Mouse (Mus musculus): Measurements from ENCODE around the gene Treml1.
A peak's percentile ranks its signal among the peaks of the same experiment; 100 is the strongest.
"Not testable (repeated sequence)": the region's sequence is repeated elsewhere in the genome, so short reads cannot be mapped to it uniquely, and the experiment has no call there.

Treml1 gene

DNA sequence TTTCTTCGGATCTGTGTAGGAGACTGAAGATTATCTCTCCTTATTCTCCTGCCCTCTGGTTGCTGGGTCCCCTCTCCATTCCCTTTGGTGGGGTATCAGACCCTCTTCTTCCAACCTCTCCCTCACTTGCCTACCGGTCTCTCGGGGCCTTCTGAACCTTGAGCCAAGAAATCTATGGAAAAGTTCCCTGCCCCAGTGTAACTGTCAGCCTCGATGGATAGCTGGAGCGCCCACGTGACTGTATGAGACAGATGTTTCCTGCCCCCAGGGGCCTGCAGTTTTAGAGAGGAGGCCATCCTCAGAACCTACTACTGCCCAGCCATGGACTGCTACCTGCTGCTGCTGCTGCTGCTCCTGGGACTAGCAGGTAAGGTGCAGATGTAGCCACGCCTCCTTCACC, at the start of gene Treml1:
TSS of gene Treml1 (plus strand) at position 301 of the 400 bp plus-strand sequence.
- no peak for DNase-seq

DNA sequence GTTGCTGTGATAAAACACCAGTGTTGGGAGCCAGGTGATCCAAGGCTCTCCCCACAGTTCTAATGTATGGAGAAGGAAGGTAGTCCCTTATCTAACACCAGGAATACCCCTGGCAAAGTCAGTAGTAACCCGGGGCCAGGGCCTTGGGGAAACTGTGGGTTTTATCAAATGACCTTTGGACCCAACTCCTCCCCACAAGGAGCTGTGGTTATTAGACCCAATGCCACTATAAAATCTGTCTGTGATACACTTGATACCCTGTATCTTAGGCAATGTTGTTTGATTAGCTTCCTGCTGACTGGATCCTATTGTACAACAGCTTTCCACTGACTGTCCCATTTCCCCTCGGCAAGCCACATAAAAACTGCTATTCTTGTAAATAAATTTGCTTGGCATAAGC, 47.6 kb upstream of the Treml1 start:
- no peak for DNase-seq

DNA sequence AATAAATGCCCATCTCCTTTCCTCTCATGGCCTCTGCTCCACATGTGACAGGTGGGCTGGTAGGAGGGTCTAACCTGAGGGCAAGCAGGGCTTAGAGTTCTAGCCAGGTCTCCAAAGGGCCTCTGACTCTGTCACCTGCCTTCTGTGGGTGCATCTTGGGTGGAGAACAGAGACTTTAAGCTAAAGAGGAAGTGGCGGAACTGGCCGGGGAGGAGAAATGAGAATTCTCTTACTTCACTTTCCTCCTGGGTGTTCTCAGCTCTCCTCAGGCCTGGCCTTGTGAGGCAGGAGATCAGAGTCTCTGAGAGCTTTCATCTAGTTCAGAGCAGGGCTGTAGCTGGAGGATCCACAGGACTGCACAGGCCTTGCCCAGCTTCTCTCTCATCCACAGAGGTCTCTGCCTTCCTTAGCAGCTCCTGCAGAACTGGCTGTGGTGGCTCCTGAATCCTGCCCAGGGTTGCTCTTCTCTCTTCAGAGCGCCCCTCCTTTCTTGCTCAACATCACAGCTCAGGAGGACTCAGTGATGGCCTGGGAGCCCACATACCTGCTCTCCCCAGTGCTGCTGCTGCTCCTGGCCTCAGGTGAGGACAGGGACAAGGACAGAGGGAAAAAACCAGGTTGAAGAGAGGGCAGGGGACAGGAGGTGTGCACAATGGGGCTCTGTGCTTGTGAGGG, 43.7 kb upstream of the Treml1 start, which contains the start of gene B430306N03Rik:
TSS of gene B430306N03Rik (plus strand) at position 237 of the 675 bp plus-strand sequence.
- DNase-seq = not testable (repeated sequence)

DNA sequence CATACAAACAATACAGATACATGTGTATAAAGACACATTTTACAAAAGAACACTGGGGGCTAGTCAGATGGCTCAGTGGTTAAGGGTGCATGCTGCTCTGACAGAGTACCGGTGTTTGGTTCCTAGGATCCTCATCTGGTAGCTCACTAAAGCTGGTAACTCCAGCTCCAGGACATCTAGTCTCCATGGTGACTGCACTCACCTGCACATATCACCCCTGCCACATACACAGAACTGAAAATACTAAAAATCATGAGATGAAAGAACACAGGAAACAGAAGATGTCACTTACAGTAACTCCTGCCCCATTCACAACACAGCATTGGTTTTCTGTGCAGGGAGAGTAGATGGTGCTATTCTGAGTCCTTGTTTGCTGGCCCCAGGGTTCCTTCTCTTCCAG, 41.0 kb upstream of the Treml1 start:
- DNase-seq = no peak

DNA sequence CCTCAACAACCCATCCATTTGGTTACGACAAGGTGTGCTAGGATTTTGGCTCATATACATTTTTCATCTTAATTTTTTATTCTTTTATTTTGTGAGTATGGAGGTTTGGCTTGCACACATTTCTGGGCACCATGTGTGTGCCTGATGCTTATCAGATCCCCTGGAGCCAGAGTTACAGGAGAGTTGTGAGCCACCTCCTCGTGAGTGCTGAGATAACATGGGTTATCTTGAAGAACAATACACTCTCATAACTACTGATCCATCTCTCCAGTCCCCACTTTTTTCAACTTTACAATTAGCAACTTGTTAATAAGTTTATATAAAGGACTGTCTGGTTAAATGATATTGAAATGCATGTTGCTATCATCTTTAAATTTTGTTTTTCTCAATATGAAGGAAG, 38.4 kb upstream of the Treml1 start:
- no peak for DNase-seq

DNA sequence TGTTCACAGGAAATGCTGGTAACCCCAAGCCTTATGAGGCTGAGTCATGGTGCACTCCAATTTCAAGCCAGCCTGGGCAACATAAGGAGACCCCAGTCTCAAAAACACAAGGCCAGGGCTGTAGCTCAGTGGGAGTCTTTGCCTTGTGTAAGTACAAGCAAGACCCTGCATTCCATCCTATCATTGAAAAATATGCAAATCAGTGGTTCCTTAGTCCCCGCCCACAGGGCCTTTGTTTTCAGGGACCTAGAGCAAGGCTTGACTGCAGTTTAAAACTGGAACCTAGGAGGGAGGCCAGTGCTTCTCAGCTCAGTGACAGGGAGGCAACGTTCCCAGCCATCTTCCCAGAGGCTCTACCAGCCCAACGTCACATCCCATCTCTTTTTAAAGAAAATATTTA, 36.5 kb upstream of the Treml1 start:
- no peak for DNase-seq

DNA sequence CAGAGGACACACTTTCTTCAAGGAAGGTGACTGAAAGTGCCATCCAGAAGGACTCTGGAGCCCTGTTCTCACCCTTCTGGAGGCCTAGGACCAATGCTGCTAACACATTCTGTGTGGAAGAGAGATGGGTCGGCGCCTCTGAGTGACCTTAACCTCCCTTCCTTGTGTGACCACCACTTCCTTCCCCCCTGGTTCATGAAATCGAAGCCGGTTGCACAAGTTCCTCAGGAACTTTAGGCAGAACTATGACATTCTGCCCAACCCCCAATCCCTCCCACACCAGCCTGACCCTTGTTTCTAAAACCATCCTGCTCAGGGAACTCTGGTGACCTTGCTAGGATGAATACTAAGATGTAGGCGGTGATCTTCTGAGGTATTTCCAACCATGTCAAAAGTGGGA, 35.5 kb upstream of the Treml1 start:
- no peak for DNase-seq

DNA sequence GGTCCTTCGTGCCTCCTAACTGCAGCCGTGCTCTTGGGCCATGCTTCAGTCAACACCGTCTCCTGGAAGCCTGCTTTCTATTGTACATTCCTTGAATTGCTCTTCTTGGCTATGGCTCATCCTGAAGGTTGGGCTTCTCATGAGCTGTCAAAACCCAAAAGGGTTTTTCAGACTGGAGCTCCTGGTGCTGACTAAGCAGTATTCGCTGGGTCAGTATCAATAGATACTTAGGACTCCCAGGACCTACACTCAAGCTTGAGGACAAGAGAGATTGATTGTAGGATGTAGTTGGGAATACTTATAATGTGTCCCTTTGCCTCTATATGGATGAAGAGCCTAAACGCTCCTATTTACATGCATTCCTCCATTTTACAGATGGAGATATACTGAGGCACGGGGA, 34.6 kb upstream of the Treml1 start:
- DNase-seq = no peak

DNA sequence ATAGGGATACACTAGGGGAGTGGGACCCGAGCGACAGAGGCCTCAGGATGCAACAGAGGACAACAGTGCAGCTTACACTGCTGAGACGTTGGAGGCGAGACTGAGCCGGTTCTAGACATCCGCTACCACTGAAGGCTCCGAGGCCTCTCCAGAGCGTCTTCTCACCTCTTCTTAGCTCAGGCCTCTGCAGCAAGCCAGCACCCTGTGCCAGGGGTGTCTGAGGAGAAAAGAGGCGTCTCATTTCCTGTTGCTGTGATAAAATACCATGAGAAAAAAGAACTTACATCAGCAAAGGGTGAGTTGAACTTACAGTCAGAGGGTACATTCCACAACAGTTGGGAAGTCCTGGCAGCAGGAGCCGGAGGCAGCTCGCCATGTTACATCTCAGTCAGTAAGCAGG, 34.1 kb upstream of the Treml1 start:
- no peak for DNase-seq

DNA sequence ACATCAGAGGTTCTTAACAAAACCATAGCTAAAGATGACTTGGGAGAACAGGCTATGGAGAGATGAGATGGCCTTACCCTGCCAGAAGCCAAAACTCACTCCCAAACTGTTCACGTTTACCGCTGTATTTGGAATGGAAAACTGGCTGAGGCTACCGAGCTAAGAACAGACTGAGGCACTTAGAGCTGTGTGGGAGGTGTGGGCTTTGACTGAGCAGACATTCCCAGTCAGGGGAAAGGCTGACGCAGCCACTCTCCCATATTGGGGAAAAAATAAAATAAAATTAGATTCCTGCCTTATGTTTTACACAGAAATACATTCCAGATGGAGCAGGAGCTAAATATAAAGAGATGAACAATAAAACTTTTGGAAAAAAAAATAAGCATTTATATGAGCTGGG, 33.1 kb upstream of the Treml1 start:
- DNase-seq = no peak

DNA sequence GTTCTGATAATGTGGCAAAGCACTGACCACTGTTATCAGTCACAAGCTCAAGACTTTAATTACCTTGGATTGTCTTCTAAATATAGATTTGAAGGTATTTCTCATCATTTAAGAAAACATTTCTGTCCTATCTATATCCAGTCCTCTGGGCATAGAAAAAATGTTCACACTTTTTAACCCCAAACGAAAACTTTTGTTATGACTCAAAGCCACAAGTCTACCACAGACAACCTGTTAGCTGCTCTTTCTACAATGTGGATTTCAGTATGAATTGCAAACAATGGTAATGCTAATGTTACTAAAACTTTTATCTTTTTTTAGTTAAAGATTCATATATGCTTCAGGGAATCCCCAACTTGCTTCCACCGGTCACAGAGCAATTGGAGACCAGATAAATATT, 27.2 kb upstream of the Treml1 start:
- no peak for DNase-seq

DNA sequence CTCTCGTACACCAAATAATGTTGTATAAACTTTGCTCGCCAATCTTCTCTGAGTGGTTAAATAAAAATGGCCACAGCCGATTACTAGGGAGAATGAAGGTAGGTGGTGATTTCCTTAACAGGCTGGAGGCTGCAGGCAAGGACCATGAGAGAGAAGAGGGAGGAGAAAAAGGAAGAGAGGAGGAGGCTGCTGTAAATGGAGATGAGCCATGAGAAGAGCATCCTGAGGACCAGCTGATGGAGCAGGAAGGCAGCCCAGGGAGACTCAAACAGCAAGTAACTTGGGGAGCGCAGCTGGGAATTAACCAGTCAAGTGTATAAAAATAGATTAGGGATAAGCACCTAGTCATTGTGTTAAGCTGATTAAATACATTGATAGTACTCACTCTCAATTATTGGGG, 25.5 kb upstream of the Treml1 start:
- no peak for DNase-seq

DNA sequence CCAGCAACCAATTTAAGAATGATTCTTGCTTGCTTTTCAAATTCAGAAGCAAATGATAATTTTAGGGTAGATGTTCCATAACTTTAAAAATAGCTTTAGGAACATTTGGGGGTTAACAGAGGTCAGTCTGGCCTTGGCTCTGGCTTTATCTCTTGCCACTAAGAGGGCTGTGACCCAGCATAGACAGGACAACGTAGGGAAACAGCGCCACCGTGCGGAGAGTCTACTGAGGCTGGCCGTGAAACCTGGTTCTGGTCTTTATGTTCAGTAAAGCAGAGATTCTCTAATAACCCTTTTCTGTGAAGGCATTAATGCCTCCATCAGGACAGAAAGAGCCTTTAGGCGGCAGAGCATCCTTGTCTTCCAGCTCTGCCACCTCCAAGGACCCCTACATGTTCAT, 22.9 kb upstream of the Treml1 start:
- DNase-seq = peak; percentile 7

DNA sequence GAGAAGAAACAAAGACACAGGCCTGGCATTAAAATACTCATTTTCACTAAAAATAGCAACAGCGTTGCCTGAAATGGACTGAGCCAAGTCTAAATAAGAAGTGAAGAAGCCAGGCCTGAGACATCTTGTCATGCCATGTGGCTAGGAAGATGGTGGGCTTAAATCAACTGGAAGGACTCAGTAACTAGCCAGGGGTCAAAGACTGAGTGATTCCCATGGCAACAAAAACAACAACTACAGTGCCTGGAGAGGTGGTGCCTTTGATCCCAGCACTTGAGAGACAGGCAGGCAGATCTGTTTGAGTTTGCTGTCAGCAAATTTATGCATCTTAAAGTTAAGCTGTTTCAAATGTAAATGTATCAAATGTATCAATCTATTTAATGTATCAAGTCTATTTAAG, 19.4 kb upstream of the Treml1 start:
- no peak for DNase-seq

DNA sequence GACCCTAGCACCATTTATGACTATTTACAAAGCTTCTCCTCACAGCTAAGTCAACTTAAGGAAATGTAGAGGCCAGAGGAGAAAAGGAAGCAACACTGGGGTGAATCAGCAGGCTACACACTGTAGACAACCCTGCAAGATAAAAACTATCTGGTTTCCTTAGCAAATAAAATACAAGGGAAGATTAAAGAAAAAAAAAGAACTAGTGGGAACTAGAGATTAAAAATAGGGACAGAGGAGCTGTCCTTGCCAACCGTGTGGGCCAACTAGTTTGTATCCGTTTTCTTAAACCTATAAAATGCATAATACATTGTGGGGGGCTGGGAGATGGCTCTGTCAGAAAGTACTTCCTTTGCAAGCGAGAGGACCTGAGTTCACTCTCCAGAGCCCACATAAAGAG, 17.8 kb upstream of the Treml1 start:
- no peak for DNase-seq

DNA sequence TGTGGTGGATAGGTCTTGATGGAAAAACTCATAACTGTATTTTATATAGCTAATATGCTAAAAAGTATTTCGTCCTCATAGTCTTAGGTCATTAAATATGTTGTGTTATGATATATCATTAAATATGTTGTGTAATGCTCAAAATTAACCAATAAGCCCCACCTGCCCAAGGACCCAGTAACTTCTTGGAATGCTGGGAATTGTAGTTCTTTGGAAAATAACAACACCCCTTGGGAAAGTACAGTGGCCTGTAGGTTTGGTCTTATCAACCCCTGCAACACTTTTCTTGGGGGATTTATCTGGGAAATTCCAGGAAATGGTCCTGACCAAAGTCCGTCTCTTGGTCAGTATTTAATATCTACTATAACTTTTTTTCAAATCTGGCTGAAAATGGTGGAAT, 16.7 kb upstream of the Treml1 start:
- no peak for DNase-seq

DNA sequence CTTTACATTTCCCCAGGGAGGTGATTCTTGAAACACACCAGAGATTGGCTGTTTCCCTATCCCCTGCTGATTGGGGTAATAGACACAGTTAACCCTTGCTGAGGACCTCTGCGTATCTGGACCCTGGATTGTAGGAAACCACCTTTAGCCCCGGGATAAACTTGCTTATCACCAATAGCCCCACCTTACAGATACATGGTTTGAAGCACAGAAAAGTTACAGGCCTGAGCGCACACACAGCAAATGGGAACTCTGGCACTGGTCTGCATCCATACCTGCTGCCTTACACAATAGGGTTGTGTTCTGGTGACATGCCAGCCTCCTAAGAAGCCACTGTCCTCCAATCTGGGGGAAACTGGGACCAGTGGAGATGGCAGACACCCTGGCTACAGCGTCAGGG, 13.9 kb upstream of the Treml1 start:
- no peak for DNase-seq

DNA sequence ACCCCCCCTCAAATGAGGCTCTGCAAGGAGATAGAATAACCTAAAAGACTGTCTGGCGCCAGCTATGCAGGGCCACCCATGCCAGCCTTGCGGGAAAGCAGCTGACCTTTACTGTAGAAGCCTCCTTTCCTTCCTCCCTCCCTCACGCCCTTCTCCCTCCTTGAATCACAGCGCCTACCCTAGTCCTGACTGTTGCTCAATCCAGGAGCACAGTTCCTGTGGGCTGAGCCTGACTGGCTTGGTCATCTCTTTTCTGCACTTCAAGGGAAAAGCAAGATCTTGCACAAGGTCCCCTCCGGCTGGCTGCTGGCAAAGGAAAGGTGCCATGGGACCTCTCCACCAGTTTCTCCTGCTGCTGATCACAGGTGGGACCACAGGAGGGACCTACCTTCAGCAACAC, 13.5 kb upstream of the Treml1 start, which contains the start of gene Trem2:
TSS of gene Trem2 (plus strand) at position 171 of the 400 bp plus-strand sequence.
- no peak for DNase-seq

DNA sequence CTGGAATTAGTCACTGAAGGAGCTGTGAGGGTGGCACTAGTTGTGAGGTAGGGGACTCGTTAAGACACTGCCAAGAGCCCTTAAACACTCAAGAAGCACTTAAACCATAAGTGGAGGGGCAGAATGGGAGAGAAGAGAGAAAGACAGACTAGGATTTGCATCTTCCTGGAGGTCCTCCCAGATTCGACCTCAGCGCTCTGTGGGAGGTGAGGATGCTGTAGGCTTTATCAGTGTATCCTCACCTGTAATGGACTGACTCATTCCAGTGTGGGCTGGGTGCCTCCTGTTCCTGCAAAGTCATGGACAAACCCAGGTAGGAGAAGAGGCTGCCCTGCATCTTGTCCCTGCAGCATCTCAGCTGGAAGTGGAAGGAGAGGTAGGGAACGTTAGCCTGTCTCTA, 12.9 kb upstream of the Treml1 start:
- no peak for DNase-seq

DNA sequence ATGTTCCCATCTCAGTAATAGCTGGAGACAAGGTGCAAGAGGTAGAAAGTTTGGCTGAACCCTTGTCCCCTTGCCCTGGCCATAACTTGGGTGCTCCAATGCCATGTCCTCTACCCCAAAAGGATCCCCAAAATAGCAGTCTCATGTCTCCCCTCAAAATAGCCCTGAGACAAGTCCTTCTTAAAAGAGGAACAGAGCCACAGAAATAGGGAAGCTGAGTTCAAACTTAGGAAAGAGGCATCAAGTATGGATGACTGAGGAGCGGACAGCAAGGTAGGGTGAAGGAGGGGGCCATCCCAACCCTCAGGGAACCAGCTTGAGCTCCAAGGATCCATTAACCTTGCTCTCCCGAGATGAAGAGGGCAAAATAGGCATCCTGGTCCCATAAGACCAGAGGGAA, 12.4 kb upstream of the Treml1 start:
- DNase-seq = no peak

DNA sequence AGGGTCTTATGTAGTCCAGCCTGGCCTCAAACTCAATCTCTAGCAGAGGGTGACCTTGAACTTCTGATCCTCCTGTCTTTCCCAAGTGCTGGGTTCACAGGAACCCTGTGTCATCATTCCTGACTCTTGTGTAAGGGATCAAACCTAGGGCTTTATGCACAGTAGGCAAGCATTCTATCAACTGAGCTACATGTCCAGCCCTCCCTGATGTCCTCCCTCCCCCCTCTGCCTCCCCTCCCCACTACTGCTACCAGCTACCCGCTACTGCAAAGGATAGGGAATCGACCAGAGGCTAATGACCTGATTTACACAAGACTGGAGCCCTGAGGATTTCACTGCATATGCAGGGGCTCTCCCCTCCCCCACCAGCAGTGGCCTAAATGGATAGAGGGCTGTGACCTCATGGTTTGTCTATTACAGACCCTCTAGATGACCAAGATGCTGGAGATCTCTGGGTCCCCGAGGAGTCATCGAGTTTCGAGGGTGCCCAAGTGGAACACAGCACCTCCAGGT, 9.0 kb upstream of the Treml1 start:
- DNase-seq = no peak

DNA sequence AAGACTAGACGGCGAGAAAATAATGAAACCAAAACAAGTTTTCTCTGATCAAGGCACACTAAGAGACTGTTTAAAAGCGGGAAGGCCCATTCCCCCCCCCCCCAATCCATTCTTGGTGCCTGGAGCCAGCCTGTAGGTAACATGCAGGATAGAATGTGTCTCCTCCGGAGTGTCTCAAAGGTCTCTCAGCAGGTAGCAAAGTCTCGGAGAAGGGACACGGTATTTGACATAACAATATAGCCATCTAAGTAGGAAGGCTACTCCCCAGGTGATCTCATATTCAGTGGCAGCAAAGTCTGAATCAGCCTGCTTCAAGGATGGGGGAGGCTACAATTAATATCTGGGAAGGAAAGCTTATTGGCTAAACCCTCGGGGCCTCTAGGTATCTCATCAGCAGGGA, 6.7 kb upstream of the Treml1 start:
- not testable (repeated sequence) for DNase-seq

DNA sequence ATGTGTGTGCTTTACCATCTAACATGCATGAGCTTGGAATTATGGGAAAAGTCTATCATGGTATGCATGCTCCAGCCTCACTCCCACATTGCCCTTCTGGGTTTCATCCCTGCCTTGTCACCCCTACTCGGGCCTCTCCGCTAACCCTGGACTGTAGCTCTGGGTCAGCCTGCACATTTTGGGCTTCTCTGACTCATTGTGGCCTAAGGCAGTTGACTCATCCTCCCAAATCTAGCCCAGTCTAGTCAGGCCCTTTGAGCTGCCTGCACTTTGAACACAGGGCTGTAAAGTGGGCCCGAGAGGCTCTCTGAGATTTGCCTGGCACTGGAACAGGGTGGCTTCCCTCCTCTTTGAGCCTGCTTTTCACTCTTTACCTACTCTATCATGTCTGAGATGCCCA, 3.9 kb upstream of the Treml1 start:
- DNase-seq = no peak

DNA sequence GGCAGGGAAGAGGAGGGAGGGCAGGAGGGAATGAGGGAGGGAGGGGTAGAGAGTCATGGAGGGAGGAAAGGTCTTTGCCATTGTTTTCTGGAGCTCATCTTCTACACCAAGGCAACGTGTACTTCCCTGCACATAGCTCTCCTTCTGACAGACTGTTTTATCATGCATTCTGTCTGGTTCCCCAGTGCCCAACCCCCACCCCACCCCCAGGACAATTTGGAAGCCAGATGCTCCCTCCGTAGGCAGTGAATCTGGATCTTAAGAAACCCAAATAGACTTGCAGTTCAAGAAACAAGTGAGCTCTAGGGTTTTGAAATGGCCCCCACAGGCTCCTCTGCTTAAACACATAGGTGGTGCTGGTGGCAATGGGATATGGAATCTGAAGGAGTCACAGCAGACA, 1.8 kb upstream of the Treml1 start:
- no peak for DNase-seq

DNA sequence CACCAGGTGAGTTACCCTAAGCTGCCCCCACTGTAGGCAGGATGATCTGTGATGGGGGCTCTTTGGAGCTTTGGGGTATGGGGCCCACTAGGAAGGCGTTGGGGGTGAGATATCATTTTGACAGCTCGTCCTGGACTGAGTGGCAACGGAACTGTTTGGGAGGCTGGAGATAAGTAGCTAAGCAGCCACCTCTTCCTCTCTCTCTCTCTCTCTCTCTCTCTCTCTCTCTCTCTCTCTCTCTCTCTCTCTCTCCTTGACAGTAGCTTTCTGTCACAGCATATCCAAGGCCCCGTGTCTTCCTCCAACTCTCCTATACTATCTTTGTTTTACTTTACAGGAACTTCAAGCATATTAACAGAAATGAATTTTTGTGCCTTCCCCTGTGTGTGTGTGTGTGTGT, 746 bp downstream of the Treml1 start:
- DNase-seq = no peak
